Mouse (Mus musculus) forebrain, embryonic 14.5 days (tissue): ENCODE measurements at regions not wholly inside any gene's neighbourhood (a gene's known extent, or its start where the extent isn't known, plus 50 kb on each side); places are given as distances from the start of the nearest gene placed in this dataset.

Experiments
- ATAC-seq: fragments of 200-750 bp; cut with Nextera tagmentation; 2 replicates; pipeline ENCODE4 v1.8.0; 2017; ENCODE audit warnings: mild to moderate bottlenecking, moderate library complexity
- DNase-seq: peaks from one replicate; pipeline ENCODE4 v3.0.0-alpha.2; 2015; ENCODE audit warnings: low spot score
- H3K27ac ChIP-seq: fragments of 300-500 bp; sonication (generic); 2 replicates; pipeline ENCODE4 v1.5.1; 2014; ENCODE audit warnings: low read depth, mild to moderate bottlenecking, control low read depth, low read length, moderate library complexity
- H3K27me3 ChIP-seq: fragments of 300-500 bp; sonication (generic); replicated peaks from 2 replicates; pipeline ENCODE4 v1.6.1; 2014; ENCODE audit warnings: low read length, control low read depth, mixed read lengths; ENCODE audit not compliant: control insufficient read depth, insufficient read depth
- H3K36me3 ChIP-seq: fragments of 300-500 bp; sonication (generic); 2 replicates; pipeline ENCODE4 v1.6.1; 2014; ENCODE audit warnings: low read length, control low read depth; ENCODE audit not compliant: control insufficient read depth, insufficient read depth
- H3K4me1 ChIP-seq: fragments of 300-500 bp; sonication (generic); 2 replicates; pipeline ENCODE4 v1.6.1; 2014; ENCODE audit warnings: antibody characterized with exemption, low read length, control low read depth; ENCODE audit not compliant: control insufficient read depth, insufficient read depth
- H3K4me2 ChIP-seq: fragments of 300-500 bp; sonication (generic); 2 replicates; pipeline ENCODE4 v1.6.1; 2014; ENCODE audit warnings: mild to moderate bottlenecking, control low read depth, low read length
- H3K4me3 ChIP-seq: fragments of 300-500 bp; sonication (generic); 2 replicates; pipeline ENCODE4 v1.5.1; 2014; ENCODE audit warnings: low read depth, low read length, control low read depth
- H3K9ac ChIP-seq: fragments of 300-500 bp; sonication (generic); 2 replicates; pipeline ENCODE4 v1.6.1; 2014; ENCODE audit warnings: mild to moderate bottlenecking, low read length, control low read depth, moderate library complexity
- H3K9me3 ChIP-seq: fragments of 300-500 bp; sonication (generic); replicated peaks from 2 replicates; pipeline ENCODE4 v1.6.1; 2016; ENCODE audit warnings: low read length, control low read depth, mixed read lengths; ENCODE audit not compliant: control insufficient read depth
- whole genome bisulfite sequencing: fragments of 180-500 bp; shearing (Covaris S2); extraction: QIAGEN DNeasy Blood & Tissue Kit; methylation state at CpG from one replicate; pipeline ENCODE4 v1.1.7; 2014; 5-methylcytosine and 5-hydroxymethylcytosine counted together

GRCm38 (mm10) chr13:85035903-85036302 lies 153.3 kb upstream of the Ccnh start:
- no peak overlapping the region for H3K4me3 ChIP-seq
- no peak for DNase-seq
- no peak for ATAC-seq
- H3K27me3 ChIP-seq: no peaks in the 10 kb centered on the region
- no peak overlapping the region for H3K27ac ChIP-seq
- no peaks in the 10 kb centered on the region for H3K4me1 ChIP-seq
- no peak overlapping the region for H3K9ac ChIP-seq
- 65% methylated on average over 2 of the region's 2 CpGs for WGBS
- 0 out of 2 replicates have a peak, but pooled peaks cover 3% of the 10 kb centered on the region for H3K9me3 ChIP-seq
- no peak overlapping the region for H3K4me2 ChIP-seq
- H3K36me3 ChIP-seq: no peaks in the 10 kb centered on the region

DNA sequence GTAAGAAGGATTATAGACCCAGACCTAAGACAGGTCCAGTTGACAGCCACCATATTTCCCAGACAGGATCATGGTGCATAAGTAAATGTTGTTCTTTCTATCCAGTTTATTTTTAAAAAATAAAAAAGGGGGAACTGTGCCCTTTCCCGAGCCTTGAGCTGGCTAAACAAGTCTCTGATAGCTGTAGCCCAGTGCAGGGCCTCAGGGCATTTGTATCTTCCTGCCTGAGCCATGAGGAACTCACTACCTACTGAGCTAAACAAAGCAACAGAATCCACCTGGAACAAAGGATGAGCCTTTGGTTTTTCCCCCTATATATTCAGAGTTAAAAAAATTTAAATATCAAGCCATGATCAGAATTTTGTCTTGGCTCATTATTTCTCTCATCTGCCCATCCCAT lies 152.4 kb upstream of the Ccnh start:
- Histone ChIP-seq H3K4me1 (no peaks in the 10 kb centered on the region), H3K27me3 (no peaks in the 10 kb centered on the region), H3K4me3 (no peak overlapping the region), H3K9me3 (0 out of 2 replicates have a peak, but pooled peaks cover 3% of the 10 kb centered on the region), H3K27ac (no peak overlapping the region), H3K4me2 (no peak overlapping the region), H3K9ac (no peak overlapping the region), H3K36me3 (no peaks in the 10 kb centered on the region)
- DNase-seq (no peak), ATAC-seq (no peak)
- 68% methylated on average over 1 of the region's 1 CpGs for WGBS

GRCm38 (mm10) chr13:85066585-85067550 lies 122.3 kb upstream of the Ccnh start:
- H3K9me3 ChIP-seq: no peaks in the 10 kb centered on the region
- no peaks in the 10 kb centered on the region for H3K36me3 ChIP-seq
- no peak overlapping the region for H3K4me3 ChIP-seq
- ATAC-seq (peak; percentile 93), DNase-seq (peak; percentile 88)
- no peak overlapping the region for H3K9ac ChIP-seq
- peak overlapping the region; percentile 29; the same call in 1 of the 2 replicates for H3K4me2 ChIP-seq
- H3K27me3 ChIP-seq: no peaks in the 10 kb centered on the region
- WGBS: 2% methylated on average over 6 of the region's 6 CpGs
- H3K4me1 ChIP-seq: peaks cover 8% of the 10 kb centered on the region
- peak overlapping the region; percentile 86 for H3K27ac ChIP-seq

GRCm38 (mm10) chr13:85067551-85068283 lies 121.5 kb upstream of the Ccnh start:
- Histone ChIP-seq H3K9me3 (no peaks in the 10 kb centered on the region), H3K9ac (no peak overlapping the region), H3K27me3 (no peaks in the 10 kb centered on the region), H3K4me2 (no peak overlapping the region; the same call in 1 of the 2 replicates), H3K27ac (peak overlapping the region; percentile 86), H3K4me3 (no peak overlapping the region), H3K36me3 (no peaks in the 10 kb centered on the region), H3K4me1 (peaks cover 8% of the 10 kb centered on the region)
- WGBS: 17% methylated on average over 5 of the region's 5 CpGs
- ATAC-seq: peak; percentile 56
- peak; percentile 72 for DNase-seq

- peaks cover 8% of the 10 kb centered on the region for H3K4me1 ChIP-seq
- DNase-seq: peak; percentile 81
- no peak overlapping the region for H3K4me2 ChIP-seq
Observed at GRCm38 (mm10) chr13:85068403-85068802, 120.8 kb upstream of the Ccnh start.

GRCm38 (mm10) chr13:85083335-85083734 lies 105.9 kb upstream of the Ccnh start:
- peak; percentile 63; the same call in 1 of the 2 replicates for ATAC-seq

More at GRCm38 (mm10) chr13:85068403-85068802, 120.8 kb upstream of the Ccnh start:
- Histone ChIP-seq H3K9ac (no peak overlapping the region), H3K4me3 (no peak overlapping the region), H3K36me3 (no peaks in the 10 kb centered on the region), H3K9me3 (no peaks in the 10 kb centered on the region), H3K27me3 (no peaks in the 10 kb centered on the region), H3K27ac (peak overlapping the region; percentile 63; the same call in 1 of the 2 replicates)
- ATAC-seq: peak; percentile 75
- WGBS: 5% methylated on average over 3 of the region's 3 CpGs

DNA sequence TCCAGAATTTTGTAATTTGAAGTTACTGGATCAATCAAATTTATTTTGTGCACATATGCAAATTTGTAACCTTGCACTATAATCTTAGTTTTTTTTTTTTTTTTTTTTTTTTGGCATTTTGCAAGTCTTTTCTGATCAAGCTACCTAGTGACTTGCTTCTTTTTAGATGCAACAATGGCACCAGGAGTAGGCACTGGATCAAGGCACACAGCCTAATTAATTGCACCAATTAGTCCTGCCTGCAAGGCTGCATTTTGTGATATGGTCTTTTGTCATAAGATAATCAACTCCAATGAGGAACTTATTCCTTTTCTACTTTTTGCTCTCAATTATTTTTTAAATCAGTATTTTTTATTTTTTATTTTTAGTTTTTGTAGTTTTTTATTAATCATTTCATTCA lies 105.5 kb upstream of the Ccnh start:
- Histone ChIP-seq H3K4me3 (no peak overlapping the region), H3K4me1 (no peaks in the 10 kb centered on the region), H3K9me3 (no peaks in the 10 kb centered on the region), H3K27ac (no peak overlapping the region), H3K27me3 (no peaks in the 10 kb centered on the region), H3K4me2 (no peak overlapping the region), H3K36me3 (no peaks in the 10 kb centered on the region), H3K9ac (no peak overlapping the region)
- peak; percentile 55 for DNase-seq
- ATAC-seq: peak; percentile 77

More at GRCm38 (mm10) chr13:85083335-85083734, 105.9 kb upstream of the Ccnh start:
- Histone ChIP-seq H3K4me1 (no peaks in the 10 kb centered on the region), H3K36me3 (no peaks in the 10 kb centered on the region), H3K27ac (no peak overlapping the region), H3K4me3 (no peak overlapping the region), H3K9ac (no peak overlapping the region), H3K4me2 (no peak overlapping the region), H3K27me3 (no peaks in the 10 kb centered on the region), H3K9me3 (no peaks in the 10 kb centered on the region)
- WGBS: 38% methylated on average over 5 of the region's 5 CpGs
- peak; percentile 2 for DNase-seq

GRCm38 (mm10) chr13:85096174-85096573 lies 93.0 kb upstream of the Ccnh start:
- Histone ChIP-seq H3K4me1 (no peaks in the 10 kb centered on the region), H3K9ac (no peak overlapping the region), H3K4me2 (no peak overlapping the region), H3K9me3 (no peaks in the 10 kb centered on the region; the same call in 1 of the 2 replicates), H3K4me3 (no peak overlapping the region), H3K36me3 (no peaks in the 10 kb centered on the region), H3K27me3 (no peaks in the 10 kb centered on the region), H3K27ac (no peak overlapping the region)
- WGBS: 94% methylated on average over 7 of the region's 7 CpGs
- ATAC-seq (no peak), DNase-seq (no peak)
